Mouse (Mus musculus): ENCODE results near the gene Gtpbp1.
A peak's percentile ranks its signal among the peaks of the same experiment; 100 is the strongest.
"Not testable (repeated sequence)": the region's sequence is repeated elsewhere in the genome, so short reads cannot be mapped to it uniquely, and the experiment has no call there.

Gtpbp1 gene

DNA sequence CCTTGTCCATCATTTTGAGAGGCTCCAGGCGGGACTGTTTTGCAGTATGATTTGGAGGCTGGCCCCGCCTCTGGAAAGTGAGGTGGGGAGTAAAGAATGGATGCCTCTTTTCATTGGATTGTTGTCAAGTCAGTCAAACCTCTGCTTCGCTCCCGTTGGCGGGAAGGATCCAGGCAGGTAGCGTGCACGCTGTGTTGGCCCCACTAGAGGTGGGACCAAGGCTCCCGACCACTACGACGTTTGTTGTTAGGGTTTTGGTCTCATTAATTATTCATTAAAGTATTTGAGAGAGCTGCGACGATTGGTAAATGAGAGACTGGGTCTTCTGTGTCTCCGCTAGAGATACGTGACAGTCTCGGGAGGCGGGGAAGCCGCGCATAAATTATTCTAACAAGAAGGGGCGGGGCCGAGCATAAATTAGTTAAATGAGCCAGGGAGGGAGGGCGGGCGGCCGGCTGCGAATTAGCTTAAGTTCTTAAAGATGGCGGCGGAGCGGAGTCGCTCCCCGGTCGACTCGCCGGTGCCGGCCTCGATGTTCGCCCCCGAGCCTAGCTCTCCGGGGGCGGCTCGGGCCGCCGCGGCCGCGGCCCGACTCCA lies at the start of gene Gtpbp1:
Gene Gtpbp1 (plus strand): TSS at position 420 of the 597 bp plus-strand sequence.
- DNase-seq (ENCODE audit: low spot score) = peak; percentile 99

DNA sequence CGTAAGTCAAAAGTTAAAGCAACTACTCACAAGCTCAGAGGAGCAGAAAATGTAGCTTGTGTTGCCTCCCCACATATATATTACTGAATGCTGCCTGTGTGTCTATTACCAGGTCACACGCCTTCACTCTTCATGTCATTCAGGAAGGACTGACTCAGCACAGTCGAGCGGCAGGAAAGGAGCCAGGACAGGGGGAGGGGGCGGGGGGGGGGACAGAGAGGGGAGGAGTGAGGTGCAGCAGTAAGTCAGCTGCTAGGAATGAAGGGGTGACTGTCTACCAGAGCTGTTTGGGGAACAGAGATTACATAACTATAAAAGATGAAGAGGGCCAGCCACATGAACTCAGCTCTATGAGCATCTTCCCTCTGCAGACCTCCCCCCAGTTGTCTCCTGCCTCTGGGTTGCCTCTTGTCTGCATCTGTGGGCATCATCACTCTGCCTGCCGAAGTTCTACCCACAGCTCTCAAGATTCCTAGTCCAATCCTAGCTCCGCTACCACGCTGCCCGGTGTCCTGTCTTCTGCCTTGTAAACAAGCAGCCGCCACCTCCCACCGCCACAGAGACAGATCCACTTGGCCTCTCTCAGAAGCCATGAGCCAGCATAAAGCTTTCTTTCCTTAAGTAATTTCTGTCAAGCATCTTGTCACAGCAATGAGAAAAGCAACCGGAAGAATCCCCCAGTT lies 49.4 kb upstream of the Gtpbp1 start:
- no peak for DNase-seq (ENCODE audit: low spot score)

DNA sequence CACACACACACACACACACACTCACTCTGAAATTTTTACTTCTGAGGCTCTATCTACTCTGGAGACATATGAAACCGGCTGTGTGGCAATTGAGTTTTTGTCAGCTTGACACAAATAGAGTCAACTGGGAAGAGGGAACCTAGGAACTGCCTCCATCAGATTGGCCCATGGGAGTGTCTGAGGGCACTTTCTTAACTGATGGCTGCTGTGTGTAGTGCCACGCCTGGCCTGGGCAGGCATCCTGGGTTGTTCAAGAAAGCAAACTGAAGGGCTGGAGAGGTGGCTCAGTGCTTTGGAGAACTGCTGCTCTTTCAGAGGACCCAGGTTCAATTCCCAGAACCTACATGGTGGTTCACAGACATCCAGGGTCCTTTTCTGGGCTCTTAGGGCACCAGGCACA lies 45.2 kb upstream of the Gtpbp1 start:
- no peak for DNase-seq (ENCODE audit: low spot score)

DNA sequence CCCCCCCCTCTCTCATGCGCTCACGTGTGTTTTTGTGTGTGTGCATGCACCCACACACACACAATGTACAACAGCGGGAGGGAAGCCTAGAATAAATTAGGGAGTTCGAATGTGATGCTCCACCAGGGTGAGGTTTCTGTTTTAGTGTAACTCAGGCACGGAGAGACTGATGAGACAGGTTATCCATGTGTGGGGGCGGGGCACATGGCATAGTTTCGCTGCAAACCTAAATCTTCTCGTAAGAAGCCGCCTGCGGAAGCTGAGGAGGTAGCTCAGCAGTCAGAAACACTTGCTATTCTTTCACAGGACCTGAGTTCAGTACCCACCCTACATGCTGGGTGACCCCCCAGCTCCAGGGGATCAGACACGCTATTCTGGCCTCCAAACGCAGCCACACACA lies 42.5 kb upstream of the Gtpbp1 start:
- no peak for DNase-seq (ENCODE audit: low spot score)

DNA sequence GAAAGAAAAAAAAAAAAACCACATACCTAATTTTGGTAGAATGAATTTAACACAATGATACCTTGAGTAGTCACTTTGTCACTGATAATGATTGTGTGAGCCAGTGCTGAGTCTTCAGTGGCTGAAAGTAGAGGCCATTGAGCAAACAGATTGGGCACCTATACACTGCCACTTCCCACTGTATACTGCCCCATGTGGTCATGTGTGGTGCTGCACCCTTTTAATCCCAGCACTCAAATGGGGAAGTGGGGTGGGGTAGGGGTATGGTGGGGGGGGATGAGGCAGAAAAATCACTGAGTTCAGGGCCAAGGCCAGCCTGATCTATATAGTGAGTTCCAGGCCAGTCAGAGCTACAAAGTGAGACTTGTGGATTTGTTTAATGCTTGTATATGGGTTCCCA lies 40.1 kb upstream of the Gtpbp1 start:
- peak; percentile 46 for DNase-seq (ENCODE audit: low spot score)

DNA sequence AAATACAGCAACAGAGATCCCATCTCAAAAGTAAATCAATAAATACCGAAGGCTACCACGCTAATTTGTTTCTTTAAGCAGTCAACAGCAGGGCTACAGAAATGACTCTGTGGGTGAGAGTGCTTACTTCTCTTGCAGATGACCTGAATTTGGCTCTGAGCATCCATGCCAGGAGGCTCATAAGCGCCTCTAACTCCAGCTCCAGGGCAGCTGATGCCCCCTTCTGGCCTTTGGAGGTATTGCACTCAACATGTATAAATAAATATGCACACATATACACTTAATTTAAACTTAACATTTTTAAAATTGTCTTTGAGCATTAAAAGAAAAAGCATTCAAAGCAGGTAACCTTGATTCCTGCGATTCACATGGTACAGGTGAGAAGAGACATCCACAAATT lies 39.2 kb upstream of the Gtpbp1 start:
- DNase-seq (ENCODE audit: low spot score) = no peak

DNA sequence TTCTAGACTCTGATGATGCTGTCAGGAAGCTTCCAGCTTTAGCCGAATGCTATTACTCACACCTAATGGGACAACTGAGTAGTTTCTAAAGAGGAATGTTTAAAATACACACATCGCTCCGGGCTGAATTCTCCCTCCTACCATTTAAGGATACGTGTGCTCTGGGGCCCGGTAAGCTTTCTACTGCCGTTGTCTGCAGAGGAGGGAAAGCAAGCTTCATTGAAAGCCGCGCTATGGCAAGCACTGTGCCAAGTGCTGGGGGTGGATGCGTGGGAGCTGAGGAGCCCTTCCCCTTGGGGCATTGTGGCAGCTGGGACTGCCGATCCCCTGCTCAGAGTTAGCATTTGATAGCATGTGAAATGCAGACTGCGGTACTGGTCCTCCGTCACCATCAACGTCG lies 34.2 kb upstream of the Gtpbp1 start:
- peak; percentile 42 for DNase-seq (ENCODE audit: low spot score)

DNA sequence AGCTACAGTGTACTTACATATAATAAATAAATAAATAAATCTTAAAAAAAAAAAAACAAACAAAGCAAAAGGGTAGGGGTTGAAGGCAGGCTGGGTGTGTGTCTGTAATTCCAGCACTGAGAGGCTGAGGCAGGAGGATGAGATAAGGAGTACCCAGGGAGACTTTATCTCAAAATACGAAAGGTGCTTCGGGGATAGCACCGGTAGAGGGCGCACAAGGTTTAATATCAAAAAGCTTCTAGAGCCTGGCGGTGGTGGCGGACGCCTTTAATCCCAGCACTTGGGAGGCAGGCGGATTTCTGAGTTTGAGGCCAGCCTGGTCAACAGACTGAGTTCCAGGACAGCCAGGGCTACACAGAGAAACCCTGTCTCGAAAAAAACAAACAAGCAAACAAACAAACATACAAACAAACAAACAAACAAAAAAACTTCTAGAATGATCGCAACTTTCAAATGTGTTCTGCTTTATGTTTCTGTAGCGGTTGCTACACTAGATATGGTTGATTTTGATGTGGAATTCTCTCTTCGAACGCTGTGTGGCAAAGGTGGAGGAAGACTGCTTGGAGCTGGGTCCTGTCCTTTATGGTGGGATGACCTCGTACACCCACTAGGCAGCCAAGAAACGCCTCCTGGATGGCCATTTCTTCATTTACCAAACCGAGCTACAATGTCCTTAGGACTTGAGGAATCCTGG lies 32.7 kb upstream of the Gtpbp1 start:
- peak; percentile 92 for DNase-seq (ENCODE audit: low spot score)

DNA sequence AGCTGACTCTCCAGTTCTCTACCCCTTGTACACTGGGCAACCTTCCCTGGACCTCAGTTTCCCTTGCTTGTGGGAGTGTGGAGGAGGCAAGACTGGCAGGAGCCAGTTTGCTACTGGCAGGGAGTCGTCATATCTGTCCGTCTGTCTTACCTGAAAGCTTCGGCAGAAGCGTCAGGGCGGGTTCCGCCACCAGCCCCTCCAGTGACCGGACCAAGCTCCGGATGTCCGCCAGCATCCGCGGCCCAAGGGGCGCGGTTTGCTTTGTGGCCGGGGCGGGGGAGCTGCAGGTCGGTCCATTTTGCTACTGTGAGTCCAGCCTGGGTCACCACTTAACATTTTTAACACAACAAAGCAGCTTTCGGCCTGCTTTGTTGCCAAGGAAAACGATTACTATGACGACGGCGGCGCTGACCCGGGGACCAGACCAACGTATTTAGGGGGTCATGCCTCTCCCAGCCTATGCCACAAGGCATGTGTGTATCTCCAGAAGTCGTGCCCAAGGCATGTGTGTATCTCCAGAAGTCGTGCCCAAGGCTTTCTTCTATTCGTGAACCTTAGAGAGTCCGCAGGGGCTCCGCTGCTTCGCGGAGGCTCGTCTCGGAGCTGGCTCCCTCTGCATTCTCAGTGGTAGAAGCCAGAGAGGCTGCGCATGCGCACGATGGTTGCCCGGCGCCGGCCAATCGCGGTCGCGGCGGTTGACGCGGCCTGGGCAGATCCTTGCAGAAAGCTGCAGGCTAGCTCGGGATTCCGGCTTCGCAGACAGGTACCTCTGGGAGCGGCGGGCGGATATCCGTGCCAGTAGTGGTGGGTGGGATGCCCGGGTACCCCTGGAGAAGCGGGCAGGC lies 31.9 kb upstream of the Gtpbp1 start, which contains the start of the genes Fam227a and Cby1:
Gene Fam227a (minus strand): TSS at position 426 of the 845 bp plus-strand sequence.
Gene Cby1 (plus strand): TSS at position 669 of the 845 bp plus-strand sequence.
- peak; percentile 95 for DNase-seq (ENCODE audit: low spot score)

DNA sequence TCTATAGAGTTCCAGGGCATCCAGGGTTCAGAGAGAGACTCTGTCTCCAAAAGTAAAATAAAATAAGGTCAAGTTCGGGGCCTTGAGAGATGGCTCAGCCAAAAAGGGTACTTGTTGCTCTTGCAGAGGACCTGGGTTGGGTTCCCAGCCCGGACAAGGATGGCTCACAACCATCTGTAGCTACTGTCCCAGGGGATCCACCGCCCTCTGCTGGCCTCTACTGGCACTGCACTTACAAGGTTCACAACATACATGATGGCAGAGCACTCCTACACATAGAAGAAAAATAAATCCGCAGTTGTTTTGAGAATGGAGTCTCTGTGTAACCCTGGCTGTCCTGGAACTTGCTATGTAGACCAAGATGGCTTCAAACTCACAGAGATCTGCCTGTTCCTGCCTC lies 28.8 kb upstream of the Gtpbp1 start:
- DNase-seq (ENCODE audit: low spot score) = no peak

DNA sequence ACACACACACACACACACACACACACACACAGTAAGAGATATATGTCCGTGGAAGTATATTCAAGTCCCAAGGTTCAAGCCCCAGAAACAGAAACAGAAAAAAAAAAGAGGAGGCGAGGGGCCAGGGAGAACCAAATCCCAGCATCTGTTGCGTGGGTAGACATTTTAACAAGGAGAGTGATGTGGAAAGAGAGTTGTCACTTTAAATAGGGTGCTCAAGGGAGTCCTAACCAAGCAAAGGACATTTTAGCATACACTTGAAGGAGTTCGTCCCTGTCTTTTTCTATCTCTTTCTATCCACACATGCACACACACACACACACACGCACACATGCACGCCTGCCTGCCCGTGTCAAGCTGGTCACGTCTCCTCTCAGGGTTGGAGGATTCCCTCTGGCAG lies 26.0 kb upstream of the Gtpbp1 start:
- DNase-seq (ENCODE audit: low spot score) = peak; percentile 40

DNA sequence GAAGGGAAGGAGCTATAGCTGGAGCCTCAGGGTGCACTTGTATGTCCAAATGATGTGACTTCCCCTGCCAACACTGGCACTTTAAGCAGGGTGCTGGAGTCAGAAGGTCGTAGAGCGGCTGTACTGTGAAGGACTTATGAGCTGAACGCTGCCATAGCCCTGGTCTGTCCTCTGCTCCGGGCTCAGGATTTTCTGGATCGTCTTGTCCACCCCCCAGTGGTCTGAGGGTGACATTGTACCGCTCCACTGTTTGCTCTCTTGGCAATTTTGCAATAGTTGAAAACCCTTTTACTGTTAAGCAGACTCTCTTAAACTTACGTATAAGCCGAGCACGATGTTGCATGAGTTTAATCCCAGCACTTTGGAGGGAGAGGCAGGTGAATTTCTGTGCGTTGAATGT lies 21.4 kb upstream of the Gtpbp1 start:
- no peak for DNase-seq (ENCODE audit: low spot score)

DNA sequence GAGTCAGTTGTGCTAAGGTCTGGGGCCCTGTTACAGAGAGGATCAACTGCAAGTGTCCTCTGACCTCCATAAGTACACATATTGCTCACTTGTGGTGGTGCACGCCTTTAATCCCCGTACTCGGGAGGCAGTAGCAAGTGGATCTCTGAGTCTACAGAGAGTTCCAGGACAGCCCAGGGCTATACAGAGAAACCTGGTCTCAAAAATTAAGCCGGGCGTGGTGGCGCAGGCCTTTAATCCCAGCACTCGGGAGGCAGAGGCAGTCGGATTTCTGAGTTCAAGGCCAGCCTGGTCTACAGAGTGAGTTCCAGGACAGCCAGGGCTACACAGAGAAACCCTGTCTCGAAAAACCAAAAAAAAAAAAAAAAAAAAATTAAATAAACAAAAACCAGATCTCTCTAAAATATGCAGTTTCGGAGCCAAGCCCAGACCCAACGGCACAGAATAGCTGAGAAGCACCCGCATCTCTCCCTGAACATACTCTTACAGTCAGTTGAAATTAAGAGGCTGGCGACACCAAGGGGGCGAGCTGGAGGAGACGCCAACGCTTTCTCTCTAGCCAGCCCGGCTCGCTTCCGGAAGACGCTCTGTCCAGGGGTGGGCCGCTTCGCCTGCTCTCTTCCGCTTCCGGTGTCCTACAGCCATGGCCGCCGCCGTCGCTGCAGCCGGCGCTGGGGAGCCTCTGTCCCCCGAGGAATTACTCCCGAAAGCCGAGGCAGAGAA lies 20.2 kb upstream of the Gtpbp1 start, which contains the start of gene Tomm22:
Gene Tomm22 (plus strand): TSS at position 613 of the 723 bp plus-strand sequence.
- peak; percentile 91 for DNase-seq (ENCODE audit: low spot score)

DNA sequence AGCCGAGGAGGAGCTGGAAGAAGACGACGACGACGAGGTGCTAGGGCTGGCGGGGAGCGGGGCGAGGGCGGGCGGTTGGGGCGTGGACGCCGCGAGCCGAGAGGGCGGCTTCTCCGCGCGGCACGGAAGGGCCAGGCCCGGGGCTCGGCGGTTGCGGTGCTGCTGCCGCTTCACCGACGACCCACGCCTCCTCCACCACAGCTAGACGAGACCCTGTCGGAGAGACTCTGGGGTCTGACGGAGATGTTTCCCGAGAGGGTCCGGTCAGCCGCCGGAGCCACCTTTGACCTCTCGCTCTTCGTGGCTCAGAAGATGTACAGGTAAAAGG lies 19.7 kb upstream of the Gtpbp1 start:
- no peak for DNase-seq (ENCODE audit: low spot score)

DNA sequence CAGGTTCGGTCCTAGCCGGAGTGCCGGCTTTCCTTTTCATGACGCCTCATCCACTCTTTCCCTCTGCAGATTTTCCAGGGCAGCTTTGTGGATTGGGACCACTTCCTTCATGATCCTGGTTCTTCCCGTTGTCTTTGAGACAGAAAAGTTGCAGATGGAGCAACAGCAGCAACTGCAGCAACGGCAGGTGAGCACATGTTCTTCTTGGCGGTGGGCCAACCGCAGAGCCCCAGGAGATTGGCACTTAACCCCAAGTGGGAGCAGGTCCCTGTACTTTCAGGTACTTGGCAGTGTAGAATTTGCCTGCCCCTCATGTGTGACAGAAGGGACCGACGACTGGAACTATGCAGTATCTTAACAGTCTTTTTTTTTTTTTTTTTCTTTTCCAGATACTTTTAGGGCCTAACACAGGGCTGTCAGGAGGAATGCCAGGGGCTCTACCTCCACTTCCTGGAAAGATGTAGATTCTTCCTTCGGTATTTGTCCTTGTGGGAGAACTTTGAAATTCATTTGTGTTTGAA lies 18.8 kb upstream of the Gtpbp1 start:
- DNase-seq (ENCODE audit: low spot score) = not testable (repeated sequence)

DNA sequence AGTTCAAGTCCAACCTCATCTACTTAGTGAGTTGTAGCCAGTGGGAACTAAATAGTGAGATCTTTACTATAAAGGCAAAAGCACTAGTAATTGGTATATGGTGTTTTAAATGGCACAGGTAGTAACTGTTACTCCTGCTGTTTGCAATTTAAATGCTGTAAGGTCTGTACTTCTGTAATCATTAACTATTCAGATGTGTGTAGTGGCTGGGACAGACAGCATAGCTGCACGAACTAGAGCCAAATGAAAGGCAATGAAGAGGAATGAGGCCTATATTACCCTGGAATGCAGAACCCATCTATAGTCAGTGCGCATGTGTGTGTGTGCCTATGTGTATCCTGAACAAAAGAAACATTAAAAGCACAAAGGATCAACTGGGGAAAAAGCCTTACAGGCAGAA lies 12.7 kb upstream of the Gtpbp1 start:
- DNase-seq (ENCODE audit: low spot score) = no peak

DNA sequence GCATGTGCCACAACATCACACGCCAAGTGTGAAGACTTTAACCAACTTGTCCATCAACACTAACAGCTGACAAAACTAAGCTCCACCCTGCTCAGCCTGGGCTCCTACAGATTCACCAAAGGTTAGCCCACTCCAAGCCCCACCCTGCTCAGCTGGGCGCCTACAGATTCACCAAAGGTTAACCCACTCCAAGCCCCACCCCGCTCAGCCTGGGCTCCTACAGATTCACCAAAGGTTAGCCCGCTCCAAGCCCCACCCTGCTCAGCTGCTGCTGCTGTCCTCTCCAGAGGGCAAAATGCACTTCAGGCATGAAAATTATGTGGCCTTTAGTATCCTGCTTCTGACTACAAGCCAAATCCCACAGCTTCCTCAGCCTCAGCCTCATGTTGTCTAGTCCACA lies 8.7 kb upstream of the Gtpbp1 start:
- no peak for DNase-seq (ENCODE audit: low spot score)

DNA sequence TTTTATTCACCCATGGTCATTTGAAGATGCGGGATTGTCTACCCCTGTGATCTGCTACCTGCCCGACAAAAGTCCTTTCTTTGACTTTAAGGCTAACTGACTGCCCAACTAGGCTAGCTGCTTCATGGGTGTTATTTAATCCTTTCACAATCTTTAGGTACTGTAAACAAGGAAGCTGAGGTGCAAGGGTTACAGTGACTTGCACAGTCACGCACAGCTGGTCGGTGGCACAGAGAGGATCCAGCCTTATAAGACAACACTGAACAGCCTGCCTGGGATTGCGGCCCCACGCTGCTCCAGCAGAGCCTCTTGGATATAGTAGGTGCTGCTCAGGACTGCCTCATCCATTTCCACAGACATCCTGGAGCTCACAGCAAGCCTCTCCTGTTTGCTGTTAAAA lies 7.5 kb upstream of the Gtpbp1 start:
- DNase-seq (ENCODE audit: low spot score) = no peak

DNA sequence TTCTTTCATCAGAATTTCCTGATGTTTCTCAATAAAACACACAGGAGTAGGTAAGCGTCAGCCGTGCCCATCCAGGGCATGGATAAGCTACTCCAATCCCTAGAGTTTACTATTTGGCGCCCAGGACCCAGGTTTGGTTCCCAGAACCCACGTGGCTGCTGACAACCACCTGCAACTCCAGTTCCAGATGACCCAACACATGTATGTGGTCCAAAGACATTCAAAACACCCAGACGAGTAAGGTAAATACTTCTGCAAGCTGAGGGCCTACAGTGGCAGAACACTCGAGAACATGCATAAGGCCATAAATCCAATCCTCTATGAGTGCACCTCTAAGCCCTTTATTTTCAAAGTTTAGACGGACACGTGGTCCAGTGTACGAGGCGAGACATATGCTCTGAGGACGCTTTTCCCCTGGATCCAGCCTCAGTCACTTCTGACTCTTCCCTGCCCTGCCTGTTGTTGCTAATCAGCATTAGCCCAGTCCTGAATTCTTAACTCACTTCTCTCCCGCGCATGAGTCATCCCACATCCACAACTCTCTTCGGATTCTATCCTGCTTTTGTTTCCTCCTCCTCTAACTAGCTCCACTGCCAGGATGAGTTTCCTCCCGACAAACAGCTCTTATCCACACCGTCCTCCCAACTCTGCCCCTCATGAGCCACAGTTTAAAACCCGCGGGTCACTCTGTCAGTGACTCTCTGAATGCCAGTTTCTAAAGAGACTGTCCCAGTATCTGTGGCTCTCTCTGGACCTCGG lies 6.8 kb upstream of the Gtpbp1 start:
- no peak for DNase-seq (ENCODE audit: low spot score)

DNA sequence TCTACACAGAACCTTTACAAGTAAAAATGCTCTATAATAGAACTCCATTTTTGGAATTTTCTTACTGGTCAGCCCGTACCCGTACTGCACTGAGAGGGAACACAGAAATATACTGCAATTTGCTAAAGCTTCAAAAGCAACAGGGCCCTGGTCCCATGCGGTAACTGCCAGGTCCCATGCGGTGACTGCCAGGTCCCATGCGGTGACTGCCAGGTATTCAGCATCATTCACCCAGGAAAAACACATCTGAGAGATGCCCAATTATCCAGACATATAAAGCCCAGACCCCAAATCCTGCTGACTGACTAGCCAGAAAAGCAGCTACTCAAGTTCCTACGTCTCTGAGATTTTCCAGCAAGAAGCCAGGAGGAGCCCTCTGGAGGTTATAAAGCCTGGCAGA lies 6.0 kb upstream of the Gtpbp1 start:
- no peak for DNase-seq (ENCODE audit: low spot score)

DNA sequence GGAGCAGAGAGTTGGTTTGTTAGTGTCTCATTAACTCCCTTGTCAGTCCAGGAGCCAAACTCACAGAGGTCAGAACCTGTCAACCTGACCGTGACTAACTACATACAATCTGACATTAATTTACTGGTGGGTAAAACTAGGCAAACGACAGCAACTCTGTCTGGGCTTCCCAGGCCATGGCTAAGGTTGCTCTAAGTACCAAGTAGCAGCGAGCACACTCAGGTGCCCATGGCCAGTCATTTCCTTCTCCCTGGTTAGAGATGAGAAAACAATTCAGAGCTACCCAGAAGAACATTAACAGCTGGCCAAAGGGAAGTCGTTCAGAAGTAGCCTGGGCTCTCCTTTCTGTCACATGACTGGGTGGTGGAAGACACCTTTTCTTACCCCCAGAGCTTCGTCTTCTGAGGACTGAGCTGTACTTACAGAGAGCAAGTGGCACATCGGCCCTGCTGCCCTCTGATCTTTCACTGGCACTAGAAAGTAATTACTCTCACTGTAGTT lies 5.5 kb upstream of the Gtpbp1 start:
- DNase-seq (ENCODE audit: low spot score) = no peak

All from layer of hippocampus, adult 11-12 months (tissue).